Mouse (Mus musculus) lung, adult 18-20 months (tissue): Measurements from ENCODE around the gene Scn9a.

Experiments used
- DNase-seq, 2 experiments: peaks; one replicate each; pipeline ENCODE4 v3.0.0; 2022; ENCODE audit warnings: mixed read lengths in 2 of 2

The Scn9a gene

DNA sequence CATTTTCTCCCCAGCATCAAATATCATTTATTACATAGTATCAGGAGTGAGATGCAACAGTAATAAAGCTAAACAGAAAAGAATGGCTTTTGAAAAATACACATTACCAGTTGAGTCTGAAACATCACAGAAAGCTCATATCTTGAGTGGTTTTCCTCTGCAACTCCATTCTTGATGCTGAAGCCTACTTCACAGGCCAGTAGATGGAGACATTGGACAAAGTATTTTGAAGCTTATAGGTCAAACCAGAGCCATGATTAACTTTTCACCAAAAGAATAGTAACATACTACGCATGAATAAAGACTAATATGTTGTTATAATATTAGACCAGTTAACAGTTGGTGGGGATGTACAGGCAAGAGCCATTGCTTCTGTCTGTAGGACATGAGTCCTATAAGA lies 172.3 kb downstream of the Scn9a start:
- DNase-seq = no peak

DNA sequence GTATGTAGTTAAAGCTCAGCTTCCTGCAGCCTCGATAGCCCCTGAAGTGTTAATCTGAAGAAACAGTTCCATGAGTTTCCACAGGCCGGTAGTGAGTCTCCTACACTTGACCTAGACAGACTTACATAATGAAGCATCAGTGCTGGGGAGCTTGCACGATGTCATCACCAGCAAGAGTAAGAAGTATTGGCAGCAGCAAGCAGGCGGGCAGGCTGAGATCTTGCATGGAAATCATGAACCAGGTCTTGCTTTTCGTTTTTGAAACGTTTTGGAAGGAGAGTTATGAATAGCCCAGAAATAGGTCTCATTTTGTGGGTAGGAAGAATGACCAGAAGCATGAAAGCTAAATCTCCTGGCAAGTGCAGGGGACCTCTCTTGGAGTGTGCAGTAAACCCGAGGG lies 194.1 kb downstream of the Scn9a start, which contains the start of gene Scn1a:
Scn1a (minus strand) TSS at position 130 of the 400 bp plus-strand sequence.
- DNase-seq = no peak

DNA sequence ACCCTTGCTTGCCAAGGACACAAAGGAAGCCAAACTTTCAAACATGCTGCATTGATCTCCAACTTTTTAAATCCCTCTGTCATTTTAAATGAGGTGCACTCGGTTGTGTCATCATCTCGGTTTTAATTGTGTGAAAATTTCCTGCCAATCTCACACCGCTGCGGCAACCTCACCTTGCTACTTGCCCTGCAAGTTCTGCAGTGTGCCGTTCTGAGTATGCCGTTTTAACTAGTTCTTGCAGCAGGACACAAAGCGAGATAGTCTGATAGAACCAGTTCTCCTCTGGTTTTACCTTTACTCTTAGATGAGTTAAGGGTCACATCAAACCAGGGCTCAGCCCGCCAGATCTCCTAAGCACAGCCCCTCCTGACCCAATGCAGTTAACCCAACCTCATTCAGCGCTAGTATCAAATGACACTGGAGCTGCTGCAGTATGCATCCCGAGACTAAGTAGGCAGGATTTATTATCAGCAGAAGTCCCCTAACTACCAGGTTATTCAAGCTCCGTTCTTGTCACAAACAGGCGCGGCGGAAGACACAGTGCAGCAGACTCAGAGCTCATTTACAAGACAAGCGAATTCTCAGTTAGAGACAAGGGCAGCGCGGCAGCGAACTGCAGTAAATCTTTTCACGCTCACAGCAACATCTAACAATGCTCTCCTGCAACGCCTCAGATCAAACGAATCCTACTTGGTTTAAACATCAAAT lies 194.8 kb downstream of the Scn9a start:
- no peak for DNase-seq

GRCm38 (mm10) chr2:66436286-66436685 lies 198.5 kb downstream of the Scn9a start:
- no peak for DNase-seq
